Mouse (Mus musculus) myocyte (in vitro differentiated cells): ENCODE measurements around the gene Itih5. TPM values are rescaled to one million over a fixed set of nuclear protein-coding genes. Genes with fewer than 3 reads are reported as not detected.

Experiments
- H3K27me3 ChIP-seq: one replicate; pipeline ENCODE4 v1.6.1; 2011; ENCODE audit not compliant: control insufficient read depth, insufficient read depth, insufficient read length
- H3K36me3 ChIP-seq: one replicate; pipeline ENCODE4 v1.6.1; 2011; ENCODE audit not compliant: control insufficient read depth, insufficient read depth
- H3K4me2 ChIP-seq: one replicate; pipeline ENCODE4 v1.6.1; 2011; ENCODE audit warnings: low read depth, control low read depth
- H3K4me3 ChIP-seq: one replicate; pipeline ENCODE4 v1.5.1; 2011; ENCODE audit warnings: mild to moderate bottlenecking, control low read depth, moderate library complexity
- H3K79me2 ChIP-seq: one replicate; pipeline ENCODE4 v1.6.1; 2011; ENCODE audit not compliant: control insufficient read depth, insufficient read depth
- H3ac ChIP-seq: one replicate; pipeline ENCODE4 v1.6.1; 2011; ENCODE audit not compliant: control insufficient read depth, insufficient read length
- CEBPB ChIP-seq: IDR thresholded peaks from 2 replicates; pipeline ENCODE4 v1.6.1; 2011; ENCODE audit warnings: mild to moderate bottlenecking, moderate library complexity; ENCODE audit not compliant: poor library complexity, insufficient read depth, severe bottlenecking
- E2F4 ChIP-seq: IDR thresholded peaks from one replicate; pipeline ENCODE4 v1.6.1; 2011; ENCODE audit warnings: mild to moderate bottlenecking, control low read depth, moderate library complexity; ENCODE audit not compliant: insufficient read depth
- MAX ChIP-seq: IDR thresholded peaks from one replicate; pipeline ENCODE4 v1.6.1; 2011; ENCODE audit warnings: low read depth, mild to moderate bottlenecking, control low read depth
- MYOD1 ChIP-seq, 3 experiments: IDR thresholded peaks; one replicate each; pipeline ENCODE4 v1.6.1; 2011; ENCODE audit warnings: control low read depth in 2 of 3, low read depth in 2 of 3, mild to moderate bottlenecking in 2 of 3, moderate library complexity in 1 of 3; ENCODE audit not compliant: insufficient read length in 2 of 3, control insufficient read depth in 1 of 3
- MYOG ChIP-seq, 3 experiments: IDR thresholded peaks; one replicate each; pipeline ENCODE4 v1.6.1; 2011; ENCODE audit warnings: control low read depth in 2 of 3, low read depth in 2 of 3, mild to moderate bottlenecking in 2 of 3; ENCODE audit not compliant: insufficient read length in 2 of 3, control insufficient read depth in 1 of 3, insufficient read depth in 1 of 3
- POLR2A ChIP-seq: IDR thresholded peaks from one replicate; pipeline ENCODE4 v1.6.1; 2011; ENCODE audit warnings: low read depth, mild to moderate bottlenecking, control low read depth, moderate library complexity; ENCODE audit not compliant: insufficient read length
- POLR2AphosphoS2 ChIP-seq: IDR thresholded peaks from one replicate; pipeline ENCODE4 v1.6.1; 2011; ENCODE audit warnings: low read depth, control low read depth; ENCODE audit not compliant: insufficient read length
- REST ChIP-seq: IDR thresholded peaks from one replicate; pipeline ENCODE4 v1.6.1; 2011; ENCODE audit warnings: mild to moderate bottlenecking, control low read depth, moderate library complexity; ENCODE audit not compliant: insufficient read depth, insufficient read length
- SRF ChIP-seq: IDR thresholded peaks from one replicate; pipeline ENCODE4 v1.6.1; 2011; ENCODE audit warnings: low read depth; ENCODE audit not compliant: control insufficient read depth, insufficient read length
- TCF12 ChIP-seq: IDR thresholded peaks from one replicate; pipeline ENCODE4 v1.6.1; 2011; ENCODE audit warnings: mild to moderate bottlenecking, control low read depth; ENCODE audit not compliant: poor library complexity, insufficient read depth, severe bottlenecking
- TCF3 ChIP-seq: IDR thresholded peaks from one replicate; pipeline ENCODE4 v1.6.1; 2011; ENCODE audit warnings: low read depth, control low read depth; ENCODE audit not compliant: insufficient read length
- USF1 ChIP-seq: IDR thresholded peaks from one replicate; pipeline ENCODE4 v1.6.1; 2011; ENCODE audit warnings: low read depth, mild to moderate bottlenecking, control low read depth, moderate library complexity
- polyA plus RNA-seq: library from polyadenylated mRNA; unstranded; fragments of >200 nt; fragmentation: generic; extraction: Trizol; gene quantifications from one replicate; pipeline ENCODE4 v1.2.1, GENCODE M21; 2012; ENCODE audit warnings: missing spikeins

Gene Itih5
- polyA plus RNA-seq, 1 experiment: not detected

- H3K27me3 ChIP-seq: no peaks in the 10 kb centered on the region
- no peaks in the 10 kb centered on the region for H3K79me2 ChIP-seq
- H3K36me3 ChIP-seq: no peaks in the 10 kb centered on the region
- no peak overlapping the region for H3K4me3 ChIP-seq
- TF ChIP-seq CEBPB (no peak), POLR2A (no peak), SRF (no peak), MAX (no peak), MYOG (IDR thresholded peaks at IDR 0.05; ENCODE audit: control insufficient read depth in 1 of 3, insufficient read depth in 1 of 3, insufficient read length in 2 of 3, low read depth in 2 of 3) (no peak), REST (no peak), POLR2AphosphoS2 (no peak), TCF3 (no peak), MYOD1 (IDR thresholded peaks at IDR 0.05; ENCODE audit: control insufficient read depth in 1 of 3, insufficient read length in 2 of 3, low read depth in 2 of 3) (no peak)
- H3K4me2 ChIP-seq: no peak overlapping the region
- no peak overlapping the region for H3ac ChIP-seq
These were observed 97.6 kb downstream of the Itih5 start for GRCm38 (mm10) chr2:10250926-10251325.

- H3ac ChIP-seq: no peak overlapping the region
- no peak for TF ChIP-seq MYOG (IDR thresholded peaks at IDR 0.05; ENCODE audit: control insufficient read depth in 1 of 3, insufficient read depth in 1 of 3, insufficient read length in 2 of 3, low read depth in 2 of 3)
- no peak for TF ChIP-seq TCF3
- TF ChIP-seq CEBPB: no peak
These were observed 98.1 kb downstream of the Itih5 start for GRCm38 (mm10) chr2:10251466-10251865.

GRCm38 (mm10) chr2:10252016-10252415, 98.6 kb downstream of the Itih5 start:
- Histone ChIP-seq H3ac (no peak overlapping the region), H3K27me3 (no peaks in the 10 kb centered on the region), H3K79me2 (no peaks in the 10 kb centered on the region), H3K4me2 (no peak overlapping the region), H3K4me3 (no peak overlapping the region), H3K36me3 (no peaks in the 10 kb centered on the region)
- TF ChIP-seq E2F4 (no peak), TCF3 (no peak), TCF12 (no peak), REST (no peak), CEBPB (no peak), POLR2A (no peak), MAX (no peak)

More at GRCm38 (mm10) chr2:10251466-10251865, 98.1 kb downstream of the Itih5 start:
- H3K79me2 ChIP-seq: no peaks in the 10 kb centered on the region
- no peak overlapping the region for H3K4me3 ChIP-seq
- no peaks in the 10 kb centered on the region for H3K36me3 ChIP-seq
- H3K4me2 ChIP-seq: no peak overlapping the region
- no peaks in the 10 kb centered on the region for H3K27me3 ChIP-seq

GRCm38 (mm10) chr2:10253351-10253750, 100.0 kb downstream of the Itih5 start:
- Histone ChIP-seq H3K36me3 (no peaks in the 10 kb centered on the region), H3ac (no peak overlapping the region)
- TF ChIP-seq MYOG (IDR thresholded peaks at IDR 0.05; ENCODE audit: control insufficient read depth in 1 of 3, insufficient read depth in 1 of 3, insufficient read length in 2 of 3, low read depth in 2 of 3) (no peak), TCF12 (no peak), MYOD1 (IDR thresholded peaks at IDR 0.05; ENCODE audit: control insufficient read depth in 1 of 3, insufficient read length in 2 of 3, low read depth in 2 of 3) (no peak), CEBPB (no peak), SRF (no peak), POLR2A (no peak), TCF3 (no peak), E2F4 (no peak), USF1 (no peak), REST (no peak), POLR2AphosphoS2 (no peak), MAX (no peak)

GRCm38 (mm10) chr2:10256949-10257348, 103.6 kb downstream of the Itih5 start:
- TF ChIP-seq MYOG (IDR thresholded peaks at IDR 0.05; ENCODE audit: control insufficient read depth in 1 of 3, insufficient read depth in 1 of 3, insufficient read length in 2 of 3, low read depth in 2 of 3) (no peak), REST (no peak), CEBPB (no peak), TCF12 (no peak), POLR2A (no peak), POLR2AphosphoS2 (no peak), E2F4 (no peak), MAX (no peak), TCF3 (no peak), MYOD1 (IDR thresholded peaks at IDR 0.05; ENCODE audit: control insufficient read depth in 1 of 3, insufficient read length in 2 of 3, low read depth in 2 of 3) (no peak), SRF (no peak), USF1 (no peak)
- H3K4me2 ChIP-seq: no peak overlapping the region
- H3K4me3 ChIP-seq: no peak overlapping the region
- H3K79me2 ChIP-seq: no peaks in the 10 kb centered on the region
- no peaks in the 10 kb centered on the region for H3K27me3 ChIP-seq
- H3K36me3 ChIP-seq: no peaks in the 10 kb centered on the region
- H3ac ChIP-seq: no peak overlapping the region

More at GRCm38 (mm10) chr2:10253351-10253750, 100.0 kb downstream of the Itih5 start:
- Histone ChIP-seq H3K27me3 (no peaks in the 10 kb centered on the region), H3K4me2 (no peak overlapping the region), H3K4me3 (no peak overlapping the region), H3K79me2 (no peaks in the 10 kb centered on the region)
